Mouse (Mus musculus) megakaryocyte-erythroid progenitor cell, adult 5-6 weeks (primary cell): ENCODE results near the gene Vars2. TPM values are rescaled to one million over a fixed set of nuclear protein-coding genes. Genes with fewer than 3 reads are reported as not detected.

Experiments used
- ATAC-seq: replicated peaks from 2 replicates; pipeline ENCODE4 v1.8.0; 2016; ENCODE audit warnings: mild to moderate bottlenecking, inconsistent platforms; ENCODE audit not compliant: severe bottlenecking, poor library complexity, low FRiP score, low TSS enrichment
- total RNA-seq, 2 experiments: library from RNA; stranded (forward) in 1 of 2; stranded (reverse) in 1 of 2; fragments of 200-1000, 215-1000 nt in 1 of 2; fragments of >200 nt in 1 of 2; fragmentation: Nextera tagmentation in 1 of 2; gene quantifications; 2 replicates each; pipeline ENCODE4 v1.2.3; 2014 to 2017

The Vars2 gene
- 32.5 and 44.2 TPM in 2 replicates for total RNA-seq (2014; fragmentation: Nextera tagmentation)
- 8.3 and 19.1 TPM in 2 replicates for total RNA-seq (2017)

DNA sequence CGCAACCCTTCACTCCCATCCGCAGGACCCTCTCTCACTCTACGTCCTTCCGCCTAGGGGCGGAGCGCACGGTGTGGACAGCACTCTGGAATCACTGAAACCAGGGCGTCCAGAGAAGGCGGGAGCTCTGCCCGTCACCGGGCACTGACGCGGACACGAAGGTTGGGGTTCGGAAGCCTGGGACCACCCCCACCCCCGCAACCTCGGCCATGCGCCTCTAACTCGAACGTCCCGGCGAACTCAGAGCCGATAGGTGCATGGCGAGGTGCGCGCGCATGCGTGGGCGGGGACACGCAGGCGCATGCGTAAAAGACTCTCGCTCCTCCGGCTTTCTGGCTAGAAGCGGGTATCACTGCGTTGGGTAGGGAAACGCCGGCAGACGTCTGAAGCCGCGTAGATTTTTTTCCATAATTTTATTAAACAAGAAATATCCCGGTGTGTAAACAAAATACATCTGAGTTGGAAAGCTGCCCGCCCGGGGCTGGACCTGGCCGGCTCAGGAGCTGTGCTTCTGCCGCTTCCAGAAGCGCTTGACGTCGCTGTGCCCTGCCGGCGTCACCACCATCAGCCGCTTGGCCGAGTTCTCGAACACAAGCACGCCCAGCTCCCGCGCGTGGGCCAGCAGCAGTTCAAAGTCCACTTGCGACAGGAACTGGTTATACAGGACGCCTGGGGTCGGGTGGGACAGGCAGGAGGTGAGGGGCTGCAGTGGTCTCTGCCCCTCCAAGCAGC lies at the start of gene Vars2:
TSS of gene Vars2 (minus strand) at position 259 of the 732 bp plus-strand sequence.
- peak; percentile 76 for ATAC-seq

DNA sequence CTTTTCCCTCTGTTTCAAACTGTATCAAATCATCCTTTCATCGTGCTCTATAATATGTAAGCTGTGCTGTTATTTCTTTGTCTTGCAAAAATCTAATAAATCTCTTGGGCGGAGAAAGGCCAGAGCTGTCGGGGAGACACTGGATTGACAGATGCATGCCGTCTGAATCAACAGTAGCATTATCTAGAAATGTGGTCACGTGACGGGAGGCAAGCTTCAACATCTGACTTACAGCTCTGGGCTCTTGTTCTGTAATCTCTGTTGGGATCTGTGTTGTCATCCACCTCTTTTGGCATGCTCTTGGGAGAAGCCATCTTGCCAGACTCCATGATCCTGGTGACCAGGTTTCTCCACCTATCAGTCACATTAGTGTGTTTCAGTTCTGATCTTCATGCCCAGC lies 49.7 kb upstream of the Vars2 start:
- ATAC-seq: no peak

DNA sequence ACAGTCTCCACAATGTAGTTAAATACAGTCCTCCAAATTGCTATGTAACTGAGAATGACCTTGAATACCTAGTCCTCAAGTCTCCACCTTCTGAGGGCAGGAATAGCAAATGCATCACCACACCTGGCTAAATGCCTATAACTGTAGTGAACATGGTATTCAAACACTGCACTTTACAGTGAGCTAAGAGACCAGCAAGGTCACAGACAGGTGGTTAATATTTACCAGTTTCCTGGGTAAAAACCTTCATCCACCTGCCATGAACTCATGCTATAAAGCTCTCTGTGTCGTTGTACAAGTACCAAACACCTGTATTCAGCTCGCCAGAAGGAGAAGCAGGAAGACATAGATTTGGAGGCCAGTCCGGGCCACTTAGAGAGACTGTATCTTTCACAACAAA lies 48.7 kb upstream of the Vars2 start:
- no peak for ATAC-seq

DNA sequence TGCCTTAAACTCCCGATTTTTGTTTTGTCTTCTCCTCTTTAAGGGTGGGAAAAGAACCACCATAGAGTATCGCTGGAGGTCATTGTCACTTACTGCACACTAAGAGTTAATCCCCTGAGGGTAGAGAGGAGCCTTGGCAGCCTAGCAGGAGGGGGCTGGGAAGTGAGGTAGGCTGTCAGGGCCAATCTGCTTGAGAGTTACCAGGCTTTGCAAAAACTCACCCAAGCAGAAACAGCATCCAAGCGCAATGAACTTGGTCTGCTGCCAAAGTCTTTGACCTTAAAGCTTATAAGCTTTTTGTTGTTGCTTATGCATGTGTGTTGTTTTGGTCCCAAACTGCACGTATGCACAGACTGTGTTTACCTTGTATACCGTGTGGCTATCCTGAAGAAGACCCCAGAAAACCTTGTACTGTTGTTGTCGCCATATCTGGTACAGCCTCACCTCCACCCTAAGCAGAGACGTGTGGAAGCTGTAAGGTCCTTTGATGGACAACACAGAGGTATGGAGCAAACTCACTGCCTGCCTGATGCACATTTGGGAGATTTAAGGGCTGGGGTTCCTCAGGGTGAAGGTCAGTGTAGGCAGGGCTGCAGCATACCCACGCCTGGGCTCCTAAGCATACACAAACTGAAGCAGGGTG lies 43.4 kb upstream of the Vars2 start:
- no peak for ATAC-seq

DNA sequence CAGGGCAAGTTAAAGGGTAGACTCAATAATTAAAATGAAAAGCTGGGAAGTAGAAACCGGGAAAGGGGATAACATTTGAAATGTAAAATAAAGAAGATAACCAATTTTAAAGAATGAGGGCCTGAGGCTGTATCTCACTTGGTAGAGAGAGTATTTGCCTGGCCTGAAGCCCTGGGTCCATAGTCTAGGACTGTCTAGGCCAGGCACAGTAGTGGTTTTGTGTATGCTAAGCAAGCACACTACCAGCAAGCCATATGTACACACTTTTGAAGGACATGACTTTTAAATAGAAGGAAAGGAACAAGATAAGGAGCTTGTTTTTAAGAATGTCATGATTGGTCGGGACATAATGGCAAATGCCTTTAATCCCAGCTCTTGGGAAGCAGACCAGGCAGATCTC lies 41.2 kb upstream of the Vars2 start:
- ATAC-seq: no peak

DNA sequence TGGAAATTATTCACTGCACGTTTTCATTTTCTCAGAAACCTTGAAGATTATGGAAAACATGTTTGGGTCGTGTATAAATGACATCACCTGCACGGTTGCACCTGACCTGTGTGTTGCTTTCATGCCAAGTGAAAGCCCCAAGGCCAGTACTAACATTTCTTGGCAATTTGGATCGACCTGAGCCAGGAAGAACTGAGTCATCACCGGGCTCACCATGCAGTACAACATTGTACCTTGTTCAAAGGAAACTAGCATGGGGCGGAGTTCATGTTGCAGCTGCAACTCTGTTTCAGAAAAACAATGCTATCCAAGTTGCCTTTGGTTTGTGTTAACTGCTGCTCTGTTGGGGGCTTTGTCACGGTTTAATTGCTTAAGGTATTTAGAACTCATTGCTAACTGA lies 40.5 kb upstream of the Vars2 start:
- no peak for ATAC-seq

DNA sequence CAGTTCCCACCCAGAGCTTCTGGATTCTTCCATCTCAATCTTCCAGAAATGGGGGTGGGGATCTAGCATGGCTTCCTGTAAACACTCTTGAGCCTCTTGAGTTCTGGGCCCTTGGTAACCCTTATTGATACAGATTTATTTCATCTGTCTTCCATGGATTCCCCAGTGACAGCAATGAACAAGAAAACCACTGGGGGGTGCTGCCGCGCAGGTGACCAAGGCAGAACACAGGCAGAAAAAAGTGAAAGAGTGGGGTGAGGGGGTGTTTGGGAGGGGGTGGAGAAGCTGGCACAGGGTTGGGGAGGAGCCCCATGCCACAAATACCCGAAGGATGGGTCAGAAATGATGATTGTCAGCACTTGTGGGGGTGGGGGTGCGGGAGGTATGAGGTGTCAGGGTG lies 38.4 kb upstream of the Vars2 start:
- peak; percentile 51 for ATAC-seq

DNA sequence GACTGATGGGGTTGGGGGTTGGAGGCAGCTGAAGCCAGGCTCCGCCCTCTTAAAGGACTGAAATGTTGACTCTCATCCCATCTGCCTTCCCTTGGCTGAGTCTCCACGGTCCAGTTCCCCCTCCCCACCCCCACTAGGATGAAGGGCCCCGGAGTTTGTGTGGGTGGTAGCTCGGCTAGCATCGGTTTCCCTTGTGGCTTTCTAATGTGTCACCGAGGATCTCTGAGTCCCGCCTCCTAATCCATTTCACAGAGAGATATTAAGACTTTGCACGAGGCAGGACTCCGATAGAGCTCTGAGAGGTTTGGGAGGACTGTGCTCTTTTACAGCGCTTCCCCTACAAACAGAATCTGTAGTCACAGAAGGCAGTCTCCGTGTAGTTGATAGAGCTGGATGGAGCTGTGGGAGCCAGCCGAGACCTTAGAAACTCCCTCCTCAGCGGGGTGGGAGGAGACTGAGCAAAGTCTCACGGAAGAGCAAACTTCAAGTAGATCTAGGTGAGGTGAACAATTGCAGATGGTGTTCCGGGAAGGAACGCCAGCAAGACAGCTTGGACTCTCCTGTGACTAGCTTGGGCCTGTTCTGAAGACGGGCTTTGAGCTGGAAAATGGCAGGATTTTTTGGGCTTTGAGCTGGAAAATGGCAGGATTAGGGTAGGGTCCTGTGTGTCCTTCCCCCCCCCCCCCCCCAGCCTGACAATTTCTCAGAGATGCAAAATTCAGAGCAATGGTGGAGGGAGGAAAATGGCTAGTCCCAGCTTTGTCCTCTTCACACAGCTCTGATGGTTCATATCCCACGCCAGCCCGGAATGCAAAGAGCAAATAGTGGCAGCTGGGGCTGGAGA lies 37.5 kb upstream of the Vars2 start, which contains the start of gene Ddr1:
TSS of gene Ddr1 (minus strand) at position 1 of the 844 bp plus-strand sequence.
- ATAC-seq: 0 out of 2 replicates have a peak, but pooled peaks have one; percentile 21

DNA sequence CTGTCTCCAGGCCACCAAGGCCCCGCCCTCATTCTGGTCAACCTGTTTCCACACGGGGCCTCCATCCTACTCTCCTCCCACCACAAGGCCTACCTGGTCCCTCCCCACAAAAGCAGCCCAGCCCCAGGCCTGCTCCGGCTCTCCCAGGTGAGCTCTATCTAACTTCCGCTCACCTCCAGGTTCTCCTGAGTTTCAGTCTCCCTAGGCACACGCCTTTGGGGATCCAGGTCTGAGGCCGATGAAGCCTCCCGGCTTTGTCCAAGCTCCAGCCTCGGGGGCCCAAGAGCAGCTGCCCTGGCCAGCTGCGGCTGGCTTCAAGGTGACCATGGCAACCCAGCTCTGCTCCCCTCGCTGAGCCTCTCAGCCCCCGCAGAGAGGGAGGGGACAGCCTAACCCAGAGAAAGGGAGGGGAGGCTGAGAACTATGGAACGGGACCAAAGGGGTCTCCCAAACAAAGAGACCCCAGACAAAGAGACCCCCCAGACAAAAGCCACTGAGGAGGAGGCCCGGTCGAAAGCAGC lies 36.4 kb upstream of the Vars2 start:
- ATAC-seq: no peak

DNA sequence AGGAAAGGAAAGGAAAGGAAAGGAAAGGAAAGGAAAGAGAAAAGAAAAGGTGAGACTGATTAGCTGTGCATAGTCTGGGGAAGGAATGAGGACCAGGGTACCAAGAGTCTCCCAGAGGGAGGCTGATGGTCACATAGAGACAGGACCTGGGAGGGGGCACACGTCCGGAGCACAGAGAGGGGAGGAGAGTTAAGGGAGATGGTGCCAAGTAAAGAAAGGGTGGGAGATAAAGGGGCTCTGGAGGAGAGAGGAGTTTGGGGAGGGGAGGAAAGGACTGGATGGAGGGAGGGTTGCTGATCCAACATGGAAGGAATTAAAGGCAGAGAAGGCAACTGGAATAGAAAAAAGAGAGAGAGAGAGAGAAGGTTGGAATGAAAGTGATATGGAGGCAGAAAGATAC lies 35.7 kb upstream of the Vars2 start:
- ATAC-seq: no peak

DNA sequence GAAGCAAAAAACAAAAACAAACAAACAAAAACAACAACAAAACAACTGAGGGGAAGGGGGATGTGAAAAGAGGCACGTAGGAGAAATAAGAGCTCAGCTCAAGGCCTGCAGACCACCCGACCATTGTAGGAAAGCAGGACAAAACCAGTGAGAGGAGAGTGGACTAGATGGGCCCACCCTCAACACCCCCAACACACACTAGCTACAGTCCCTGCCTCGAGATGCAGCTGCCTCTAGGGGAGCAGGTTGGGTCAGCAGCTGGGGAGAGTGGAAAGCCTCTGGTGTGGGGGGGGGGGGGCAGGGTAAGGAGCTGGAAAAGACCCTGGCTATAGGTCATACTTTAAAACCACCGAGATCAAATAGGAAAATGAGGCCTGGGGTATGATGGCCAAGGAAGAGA lies 35.2 kb upstream of the Vars2 start:
- no peak for ATAC-seq

DNA sequence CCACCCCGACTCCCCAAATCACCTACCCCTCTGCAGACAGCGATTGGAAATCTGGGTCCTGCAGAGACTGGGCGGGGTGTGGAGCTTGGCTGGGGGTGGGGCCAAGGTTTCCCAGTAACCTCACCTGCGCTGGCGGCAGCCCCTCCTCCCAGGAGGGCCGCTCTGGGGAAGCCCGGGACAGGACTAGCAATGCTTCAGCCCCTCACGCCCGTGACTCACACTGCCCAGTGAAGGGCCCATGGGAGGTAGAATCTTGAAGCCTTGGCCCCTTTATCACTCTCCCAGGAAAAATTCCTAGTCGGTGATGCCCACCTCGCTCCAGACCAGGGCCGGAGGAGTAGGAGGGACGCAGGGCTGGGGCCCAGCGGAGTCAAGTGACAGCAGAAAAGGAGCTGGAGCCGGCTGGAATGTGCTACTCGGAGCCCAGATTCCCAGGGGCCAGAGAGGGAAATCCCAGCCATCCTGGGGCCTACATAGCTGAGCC lies 34.6 kb upstream of the Vars2 start:
- ATAC-seq: no peak

DNA sequence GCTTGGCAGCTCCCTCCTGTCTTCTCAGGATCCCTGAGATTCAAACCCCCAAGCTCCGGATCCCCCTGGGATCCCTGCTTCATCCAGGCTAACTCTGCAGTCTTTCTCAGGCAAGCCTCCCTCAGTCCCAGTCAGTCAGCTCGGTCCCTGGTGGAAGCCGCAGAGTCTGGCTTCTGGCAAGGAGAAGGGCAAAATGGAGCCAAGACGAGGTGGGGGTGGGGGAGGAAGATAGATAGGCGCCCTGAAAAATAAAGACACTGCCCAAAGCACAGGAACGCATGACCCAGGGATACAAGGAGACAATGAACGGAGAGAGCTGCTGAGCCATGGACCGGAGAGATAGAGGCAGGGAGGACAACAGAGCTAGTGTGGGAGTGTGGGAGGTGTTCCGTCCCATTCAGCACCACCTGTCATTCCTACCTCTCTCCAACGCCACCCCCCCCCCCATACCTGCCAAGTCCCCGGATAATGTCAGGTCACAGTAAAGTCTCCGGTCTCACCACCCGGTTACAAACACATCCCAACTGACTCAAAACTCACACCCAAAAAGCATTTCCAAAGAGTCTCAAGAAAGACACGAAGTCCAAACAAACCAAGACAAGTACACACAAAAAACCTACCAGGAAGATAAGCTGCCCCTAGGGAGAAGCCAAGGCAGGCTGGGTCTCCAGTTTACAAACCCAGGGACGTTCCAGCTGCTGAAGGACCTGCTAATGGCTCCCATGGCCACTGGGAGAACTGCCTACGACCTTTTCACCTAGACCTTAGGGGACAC lies 34.0 kb upstream of the Vars2 start:
- no peak for ATAC-seq

DNA sequence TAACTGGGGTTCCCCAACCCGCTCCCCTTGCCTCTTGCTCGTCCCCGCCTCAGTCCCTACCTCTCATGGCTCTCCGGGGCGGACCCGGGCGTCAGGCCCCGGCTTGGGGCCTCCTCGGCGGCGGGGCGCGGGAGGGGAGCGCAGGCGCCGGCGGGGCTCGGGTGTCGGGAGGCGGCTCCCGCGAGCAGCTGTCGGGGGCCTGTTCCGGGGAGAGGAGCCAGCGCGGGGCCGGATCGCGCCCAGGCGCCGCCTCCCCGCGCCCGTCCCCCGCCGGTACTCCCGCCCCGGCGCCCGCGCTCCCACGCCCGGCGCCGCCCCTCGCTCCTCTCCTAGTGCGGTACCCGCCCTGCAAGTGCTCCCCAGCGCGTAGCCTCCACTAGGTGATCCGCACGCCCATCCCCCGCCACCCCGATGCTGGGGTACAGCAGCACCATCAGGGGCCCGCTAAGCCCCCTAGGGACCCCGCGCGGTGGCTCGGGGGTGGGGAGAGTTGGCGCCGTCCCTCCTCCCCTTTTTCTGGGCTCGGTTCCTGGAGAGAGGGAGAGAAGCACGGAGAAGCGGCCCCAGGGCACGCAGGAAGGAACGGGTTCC lies 33.1 kb upstream of the Vars2 start:
- no peak for ATAC-seq

DNA sequence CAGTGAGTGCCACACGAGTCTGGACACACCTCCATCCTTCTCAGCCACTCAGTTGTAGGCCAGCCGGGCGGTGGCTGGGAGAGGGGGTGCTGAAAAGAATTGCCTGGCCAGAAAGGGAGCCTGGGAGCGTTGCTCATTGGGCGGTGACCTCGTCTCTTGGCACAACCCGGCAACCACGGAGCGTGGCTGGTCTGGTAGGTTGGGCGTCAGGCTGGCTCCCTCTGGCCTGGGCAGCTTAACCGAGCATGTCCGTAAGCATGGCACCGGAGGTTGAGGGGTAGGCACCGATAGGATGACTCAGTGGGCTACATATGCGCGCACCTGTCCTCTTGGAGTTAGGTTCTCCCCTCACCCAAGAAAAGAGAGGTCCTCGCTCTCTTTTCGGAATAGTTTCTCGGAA lies 32.5 kb upstream of the Vars2 start:
- ATAC-seq: no peak

DNA sequence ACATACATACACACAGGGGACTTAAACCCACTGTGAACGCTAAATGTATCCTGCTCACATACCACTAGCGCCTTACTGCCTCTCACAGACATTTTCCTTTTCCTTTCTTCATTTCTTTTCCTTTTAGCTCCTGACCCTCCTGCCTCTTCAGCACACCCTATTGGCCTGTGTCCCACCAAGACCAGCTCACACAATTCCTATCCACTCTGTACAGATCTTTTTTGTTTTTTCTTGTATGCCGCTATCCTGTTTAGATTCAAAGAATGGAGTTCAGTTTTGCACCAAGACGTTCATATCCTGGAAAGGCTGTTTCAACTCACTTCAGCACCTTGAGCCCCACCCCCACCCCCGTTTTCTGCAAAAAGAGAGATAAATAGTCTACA lies 31.1 kb upstream of the Vars2 start:
- no peak for ATAC-seq

DNA sequence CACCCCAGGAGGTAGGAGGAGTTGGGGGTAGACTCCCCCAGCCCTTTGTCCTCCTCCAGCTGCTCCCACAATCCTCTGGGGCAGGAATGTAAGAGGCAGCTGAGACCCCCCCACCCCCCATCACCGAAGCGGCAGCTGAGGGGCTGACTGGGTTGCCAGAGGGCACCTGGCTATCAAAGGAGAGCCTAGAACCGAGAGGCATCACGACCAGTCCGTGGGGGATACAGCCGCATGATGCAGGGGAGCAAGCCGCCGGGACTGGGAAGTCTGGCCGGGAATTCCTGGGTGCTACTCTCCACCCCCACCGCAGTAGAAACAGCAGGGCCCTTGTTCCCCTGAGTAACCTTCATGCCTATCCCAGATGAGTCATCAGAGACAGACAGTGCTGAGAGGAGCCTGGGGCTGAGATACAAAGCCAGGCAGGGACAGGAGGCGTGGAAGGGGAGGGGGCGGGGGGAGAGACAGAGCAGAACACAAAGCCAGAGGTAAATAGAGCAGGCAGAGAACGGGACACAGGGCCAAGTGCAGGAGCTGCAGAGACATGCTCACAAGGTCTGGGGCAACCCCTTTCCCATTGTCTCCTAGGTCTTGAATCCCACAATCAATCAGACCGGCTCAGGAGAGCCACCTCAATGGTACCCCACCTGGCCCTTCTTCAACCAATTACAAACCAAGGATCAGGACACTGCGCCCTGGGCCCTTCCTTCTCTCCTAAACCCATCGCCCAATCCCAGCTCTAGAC lies 30.5 kb upstream of the Vars2 start:
- ATAC-seq: no peak

DNA sequence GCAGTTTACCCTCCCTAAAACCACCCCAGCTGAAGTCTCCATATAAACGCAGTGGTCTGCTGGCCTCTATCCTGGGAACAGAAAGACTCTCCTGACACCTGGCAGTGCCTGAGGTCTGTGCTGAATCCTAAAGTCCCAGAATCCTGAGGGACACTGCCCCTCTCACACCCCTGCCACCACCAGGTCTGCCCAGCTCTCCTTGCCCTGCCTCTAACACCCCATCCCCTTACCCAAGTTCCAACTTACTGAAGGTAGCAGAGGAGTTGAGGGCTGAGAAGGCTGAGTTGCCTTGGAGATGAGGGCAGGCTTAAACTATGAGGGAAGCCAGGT lies 30.0 kb upstream of the Vars2 start:
- no peak for ATAC-seq
